Mouse (Mus musculus): Measurements from ENCODE around the gene Ttyh3.

Gene Ttyh3

GRCm38 (mm10) chr5:140607836-140608633 lies 40.8 kb downstream of the Ttyh3 start:
- no peak for DNase-seq

DNA sequence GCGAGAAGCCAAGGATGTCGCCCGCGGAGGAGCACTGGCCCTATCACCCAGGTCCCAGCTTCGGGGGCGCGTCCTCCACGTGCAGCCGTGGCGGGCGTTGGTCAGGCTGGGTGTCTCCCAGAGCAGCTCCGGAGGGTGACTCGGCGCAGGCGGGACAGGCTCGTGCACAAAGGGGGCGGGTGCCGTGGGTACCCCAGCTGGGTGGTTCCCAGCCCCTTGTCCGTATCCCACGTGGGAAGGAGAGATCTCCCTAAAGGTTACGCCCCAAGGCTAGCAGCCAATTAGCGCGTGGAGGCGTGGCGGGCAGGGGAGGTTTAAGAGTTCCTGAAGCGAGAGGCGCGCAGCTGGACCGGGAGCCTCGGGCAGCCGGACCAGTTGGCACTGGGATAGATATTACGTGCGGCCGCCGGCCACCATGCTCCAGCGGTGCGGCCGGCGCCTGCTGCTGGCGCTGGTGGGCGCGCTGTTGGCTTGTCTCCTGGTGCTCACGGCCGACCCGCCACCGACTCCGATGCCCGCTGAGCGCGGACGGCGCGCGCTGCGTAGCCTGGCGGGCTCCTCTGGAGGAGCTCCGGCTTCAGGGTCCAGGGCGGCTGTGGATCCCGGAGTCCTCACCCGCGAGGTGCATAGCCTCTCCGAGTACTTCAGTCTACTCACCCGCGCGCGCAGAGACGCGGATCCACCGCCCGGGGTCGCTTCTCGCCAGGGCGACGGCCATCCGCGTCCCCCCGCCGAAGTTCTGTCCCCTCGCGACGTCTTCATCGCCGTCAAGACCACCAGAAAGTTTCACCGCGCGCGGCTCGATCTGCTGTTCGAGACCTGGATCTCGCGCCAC lies 41.6 kb downstream of the Ttyh3 start, which contains the start of gene Lfng:
Lfng (plus strand) TSS at position 320 of the 835 bp plus-strand sequence.
- DNase-seq: peak; percentile 95

DNA sequence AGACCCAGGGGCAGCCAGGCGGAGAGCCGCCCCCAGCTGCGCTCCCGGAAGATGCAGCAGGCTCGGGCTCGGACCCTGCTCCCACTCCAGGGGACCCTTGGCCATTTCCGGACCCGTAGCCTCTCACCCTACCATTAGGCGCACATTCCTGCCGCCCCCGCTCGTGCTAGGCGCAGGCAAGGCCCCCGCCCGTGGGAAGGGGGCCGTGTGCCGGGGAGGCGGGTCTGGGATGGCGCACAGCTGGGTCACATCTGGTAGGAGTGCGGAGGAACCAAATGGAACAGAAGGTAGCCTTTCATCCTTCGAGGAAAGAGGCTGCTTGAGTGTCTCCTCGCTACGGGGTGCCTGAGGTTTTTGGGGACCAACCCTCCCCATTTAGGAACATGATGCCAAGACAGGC lies 42.4 kb downstream of the Ttyh3 start:
- DNase-seq: no peak

GRCm38 (mm10) chr5:140605228-140605627 lies 43.6 kb downstream of the Ttyh3 start:
- no peak for DNase-seq

GRCm38 (mm10) chr5:140604386-140604785 lies 44.4 kb downstream of the Ttyh3 start:
- DNase-seq: no peak

DNA sequence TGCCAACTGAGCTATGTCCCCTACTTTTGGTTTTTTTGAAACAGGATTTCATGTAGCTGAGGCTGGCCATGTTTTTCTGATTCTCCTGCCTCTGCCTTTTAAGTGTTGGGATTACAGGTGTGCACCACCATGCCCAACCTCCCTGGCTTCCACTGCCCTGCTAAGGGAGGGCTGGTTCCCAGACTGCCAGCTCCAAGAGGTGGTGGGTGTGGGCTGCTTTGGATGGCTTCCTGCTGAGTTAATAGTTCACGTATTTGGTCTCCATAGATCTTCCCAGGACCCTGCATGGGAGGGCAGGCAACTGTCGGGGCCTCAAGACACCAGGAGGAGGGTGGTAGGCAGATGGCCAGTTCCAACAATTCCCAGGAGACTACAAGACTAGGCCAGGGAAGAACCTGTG lies 46.3 kb downstream of the Ttyh3 start:
- DNase-seq: no peak

DNA sequence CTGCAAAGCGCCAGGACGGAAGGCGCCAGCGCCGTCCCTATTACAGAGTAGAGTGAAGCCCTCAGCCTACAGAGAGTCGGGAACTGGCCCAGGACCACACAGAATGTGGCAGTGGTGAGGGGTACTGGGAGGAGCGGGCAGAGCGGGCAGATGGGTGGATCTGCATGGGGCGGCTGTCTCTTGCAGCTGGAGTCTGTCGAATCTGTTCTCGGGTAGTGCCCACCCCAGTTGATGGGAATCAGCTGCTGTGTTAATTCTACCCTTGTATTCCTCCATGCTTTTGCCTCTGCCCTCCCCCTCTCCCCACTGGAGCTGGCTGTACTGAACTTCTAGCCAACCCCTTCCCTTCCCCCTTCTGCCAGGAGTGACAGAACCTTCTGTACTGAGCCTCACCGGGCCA lies 47.1 kb downstream of the Ttyh3 start:
- no peak for DNase-seq

GRCm38 (mm10) chr5:140599939-140600338 lies 48.9 kb downstream of the Ttyh3 start:
- no peak for DNase-seq

- no peak for DNase-seq
These were observed 51.0 kb downstream of the Ttyh3 start for GRCm38 (mm10) chr5:140597787-140598186.

GRCm38 (mm10) chr5:140596927-140597588 lies 51.8 kb downstream of the Ttyh3 start:
- peak; percentile 70 for DNase-seq

DNA sequence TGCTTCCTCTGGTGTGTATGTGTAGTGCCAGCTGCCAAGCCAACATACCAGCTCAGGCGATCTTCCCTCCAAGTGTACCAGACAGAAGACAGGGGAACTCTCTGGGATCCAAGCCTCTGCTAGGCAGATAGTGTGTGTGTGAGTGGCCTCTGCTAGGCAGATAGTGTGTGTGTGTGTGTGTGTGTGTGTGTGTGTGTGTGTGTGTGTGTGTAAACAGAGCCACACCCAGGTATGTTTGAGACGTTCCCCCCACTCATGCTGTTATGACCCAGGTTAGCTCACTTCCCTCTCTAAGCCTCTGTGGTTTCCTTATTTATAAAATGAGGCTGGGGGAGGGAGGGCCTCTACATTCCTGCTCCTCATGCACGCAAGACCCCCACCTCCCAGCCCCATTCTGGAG lies 52.4 kb downstream of the Ttyh3 start:
- peak; percentile 44 for DNase-seq

GRCm38 (mm10) chr5:140594846-140595245 lies 54.0 kb downstream of the Ttyh3 start:
- DNase-seq: no peak

DNA sequence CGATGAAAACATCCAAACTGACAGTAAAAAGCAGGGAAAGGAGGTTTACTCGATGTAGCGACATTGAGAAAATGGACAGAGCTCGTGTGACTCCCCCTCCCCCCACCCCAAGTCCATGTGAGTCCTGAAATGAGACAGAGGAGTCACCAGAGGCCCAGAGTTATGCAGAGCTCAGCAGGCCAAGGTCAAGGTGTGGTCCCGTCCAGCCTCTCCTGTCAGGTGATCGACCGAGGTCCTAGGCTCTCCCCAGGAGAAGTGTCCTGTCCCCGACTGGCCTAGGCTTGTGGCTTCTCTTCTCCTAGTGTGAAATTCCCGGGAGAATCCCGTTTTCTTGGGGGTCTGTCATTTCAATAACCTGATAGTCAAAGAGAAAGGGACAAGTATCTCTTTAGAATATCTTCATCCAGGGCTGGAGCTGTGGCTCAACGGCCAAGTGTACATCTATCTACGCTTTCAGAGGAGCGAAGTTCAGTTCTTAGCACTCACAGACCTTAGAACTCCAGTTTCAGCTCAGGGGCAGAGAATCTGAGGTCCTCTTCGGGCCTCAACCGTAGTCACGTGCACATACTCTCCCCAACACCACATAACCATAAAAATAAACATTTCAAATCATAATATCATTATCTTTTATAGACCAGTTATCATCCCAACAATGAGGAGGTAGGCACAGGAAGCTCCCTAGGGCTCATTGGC lies 59.6 kb downstream of the Ttyh3 start:
- no peak for DNase-seq

GRCm38 (mm10) chr5:140583732-140584368 lies 65.0 kb downstream of the Ttyh3 start:
- DNase-seq: no peak

GRCm38 (mm10) chr5:140582995-140583731 lies 65.7 kb downstream of the Ttyh3 start:
- no peak for DNase-seq

GRCm38 (mm10) chr5:140581569-140581968 lies 67.3 kb downstream of the Ttyh3 start:
- no peak for DNase-seq

- DNase-seq: no peak
These were observed 69.1 kb downstream of the Ttyh3 start for GRCm38 (mm10) chr5:140579771-140580170.

GRCm38 (mm10) chr5:140579221-140579620 lies 69.6 kb downstream of the Ttyh3 start:
- no peak for DNase-seq

DNA sequence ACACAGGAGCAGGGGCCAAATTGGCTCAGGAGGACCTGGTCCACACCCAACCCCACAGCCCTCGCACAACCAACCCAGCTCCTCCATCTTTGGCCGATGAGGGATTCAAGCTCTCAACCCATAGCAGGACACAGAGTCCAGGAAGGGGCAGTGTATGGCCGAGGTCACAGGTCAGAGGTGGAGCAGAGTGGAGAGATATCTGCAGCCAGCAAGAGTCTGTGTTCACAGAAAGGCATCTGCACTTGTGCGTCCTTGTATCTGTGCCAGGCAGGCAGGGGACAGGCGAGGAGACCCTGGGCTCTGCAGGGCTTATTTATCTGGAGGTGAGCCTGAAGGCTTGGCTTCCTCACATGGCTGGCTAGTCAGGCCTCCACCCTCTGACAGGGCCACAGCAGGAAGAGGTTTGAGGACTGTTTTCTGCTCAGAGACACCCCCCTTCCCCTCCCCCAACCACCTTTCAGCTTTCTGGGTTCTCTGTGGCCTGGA lies 73.4 kb downstream of the Ttyh3 start:
- peak; percentile 16 for DNase-seq

DNA sequence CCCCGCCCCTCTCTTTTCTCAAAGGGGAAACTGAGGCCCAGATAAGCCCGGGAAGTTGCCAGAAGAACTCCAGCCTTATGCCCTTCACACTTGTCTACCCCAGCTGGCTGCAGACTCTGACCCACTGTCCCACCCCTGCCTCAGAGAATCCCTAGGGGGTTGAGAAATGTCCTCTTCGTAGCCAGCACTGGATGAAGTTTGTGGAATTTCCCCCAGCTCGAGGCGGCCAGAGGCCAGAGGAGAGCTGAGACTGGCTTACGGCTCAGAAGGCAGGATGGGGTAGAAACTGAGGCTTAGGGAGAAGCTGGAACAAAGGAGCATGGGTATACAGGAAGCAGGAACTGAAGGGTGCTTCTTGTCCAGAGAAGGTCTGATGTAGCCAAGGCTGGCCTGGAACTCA lies 76.2 kb downstream of the Ttyh3 start:
- DNase-seq: peak; percentile 39

DNA sequence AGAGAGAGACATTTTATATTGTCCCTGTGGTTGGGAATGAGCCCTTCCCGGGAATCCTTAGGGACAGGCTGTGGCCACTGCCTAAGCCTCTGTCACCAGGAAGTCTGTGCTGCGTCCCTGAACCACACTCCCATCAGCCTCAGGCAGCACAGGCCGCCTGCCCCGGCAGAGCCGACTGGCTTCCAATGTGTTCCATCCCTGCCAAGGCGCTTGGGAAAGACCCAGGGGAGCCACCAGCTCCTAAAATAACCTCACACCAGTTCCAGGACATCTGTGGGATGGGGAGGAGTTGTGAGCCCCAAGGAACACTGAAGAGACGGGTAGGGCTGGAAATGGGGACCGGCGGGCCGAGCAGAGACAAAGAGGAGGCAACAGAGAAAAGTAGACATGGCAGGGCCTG lies 77.2 kb downstream of the Ttyh3 start:
- peak; percentile 66 for DNase-seq

Data from lung, postnatal 14 days (tissue).